Mouse (Mus musculus) cerebellum, adult 2 months (tissue): ENCODE data around the gene Ccr7. TPM values are rescaled to one million over a fixed set of nuclear protein-coding genes. Genes with fewer than 3 reads are reported as not detected.

Experiments used
- DNase-seq, 2 experiments: peaks; one replicate each; pipeline ENCODE4 v3.0.0; 2021
- H3K27ac ChIP-seq: fragments of 200-500 bp; 2 replicates; pipeline ENCODE4 v1.5.1; 2012; ENCODE audit warnings: low read length, control low read depth, inconsistent platforms; ENCODE audit not compliant: insufficient read depth
- H3K27me3 ChIP-seq: fragments of 200-500 bp; 2 replicates; pipeline ENCODE4 v1.6.1; 2012; ENCODE audit warnings: inconsistent platforms, mild to moderate bottlenecking, low read length, moderate library complexity; ENCODE audit not compliant: control insufficient read depth, insufficient read depth
- H3K4me1 ChIP-seq: fragments of 200-500 bp; 2 replicates; pipeline ENCODE4 v1.6.1; 2011; ENCODE audit warnings: low read length; ENCODE audit not compliant: control insufficient read depth, insufficient read depth
- H3K4me3 ChIP-seq: fragments of 200-500 bp; replicated peaks from 2 replicates; pipeline ENCODE3; 2011; ENCODE audit warnings: mild to moderate bottlenecking, low read depth, low read length, control low read depth; ENCODE audit not compliant: insufficient read depth
- CTCF ChIP-seq: fragments of 200-500 bp; IDR thresholded peaks from 2 replicates; pipeline ENCODE4 v1.5.1; 2011; ENCODE audit warnings: low read depth, mild to moderate bottlenecking, control low read depth, low read length, moderate library complexity, borderline replicate concordance; ENCODE audit not compliant: insufficient read depth
- POLR2A ChIP-seq: fragments of 200-500 bp; IDR thresholded peaks from 2 replicates; pipeline ENCODE4 v1.6.1; 2011; ENCODE audit warnings: low read length, control low read depth, borderline replicate concordance; ENCODE audit not compliant: insufficient read depth
- WGBS: fragments of 180-500 bp; shearing (Covaris S2); methylation state at CpG from one replicate; pipeline ENCODE4 v1.1.7; 2018; 5-methylcytosine and 5-hydroxymethylcytosine counted together
- polyA plus RNA-seq: library from polyadenylated mRNA; depleted of rRNA; stranded (reverse); fragments of >200 nt; gene quantifications from 2 replicates; pipeline ENCODE4 v1.2.3, GENCODE M21; 2012

Ccr7 gene
- polyA plus RNA-seq, 1 experiment = 0.11 TPM

DNA sequence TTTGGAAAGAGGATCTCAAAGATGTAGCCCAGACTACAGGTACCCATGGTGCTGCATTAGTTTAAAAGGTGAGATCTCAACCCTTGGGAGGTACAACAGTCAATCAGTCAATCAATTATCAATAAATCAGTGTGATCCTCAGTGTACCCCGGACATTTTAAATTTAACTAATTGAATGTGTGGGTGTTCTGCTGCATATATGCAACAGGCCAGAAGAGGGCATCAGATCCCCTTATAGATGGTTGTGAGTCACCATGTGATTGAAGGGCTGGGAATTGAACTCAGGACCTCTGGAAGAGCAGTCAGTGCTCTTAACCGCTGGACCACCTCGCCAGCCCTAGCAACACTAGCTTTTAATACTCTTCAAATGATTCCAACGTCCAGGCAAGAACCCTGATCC, 17.1 kb upstream of the Ccr7 start:
- TF ChIP-seq POLR2A (no peak), CTCF (no peak)
- DNase-seq = no peak
- no peaks in the 10 kb centered on the region for H3K27me3 ChIP-seq
- no peak overlapping the region for H3K4me3 ChIP-seq
- H3K27ac ChIP-seq = no peak overlapping the region
- 83% methylated on average over 4 of the region's 4 CpGs for WGBS
- H3K4me1 ChIP-seq = no peaks in the 10 kb centered on the region

DNA sequence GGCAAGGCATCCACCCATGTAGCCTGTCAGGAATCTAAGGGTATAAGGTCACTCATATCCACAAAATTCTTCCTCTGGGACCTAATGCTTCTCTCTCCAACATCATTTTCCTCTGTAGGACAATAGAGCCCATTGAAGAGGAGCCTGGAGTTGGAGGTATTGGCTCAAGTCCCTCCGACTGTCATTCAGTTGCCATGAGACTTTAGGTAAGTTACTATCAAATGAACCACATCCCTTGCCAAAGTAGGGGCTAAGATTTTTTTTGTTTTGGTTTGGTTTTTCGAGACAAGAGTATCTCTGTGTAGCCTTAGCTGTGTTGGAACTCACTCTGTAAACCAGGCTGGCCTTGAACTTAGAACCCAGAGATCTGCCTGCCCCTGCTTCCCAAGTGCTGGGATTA, 16.6 kb upstream of the Ccr7 start:
- no peak overlapping the region for H3K4me3 ChIP-seq
- TF ChIP-seq CTCF (no peak), POLR2A (no peak)
- no peaks in the 10 kb centered on the region for H3K4me1 ChIP-seq
- no peak overlapping the region for H3K27ac ChIP-seq
- WGBS = 67% methylated on average over 2 of the region's 2 CpGs
- no peaks in the 10 kb centered on the region for H3K27me3 ChIP-seq
- DNase-seq = no peak

DNA sequence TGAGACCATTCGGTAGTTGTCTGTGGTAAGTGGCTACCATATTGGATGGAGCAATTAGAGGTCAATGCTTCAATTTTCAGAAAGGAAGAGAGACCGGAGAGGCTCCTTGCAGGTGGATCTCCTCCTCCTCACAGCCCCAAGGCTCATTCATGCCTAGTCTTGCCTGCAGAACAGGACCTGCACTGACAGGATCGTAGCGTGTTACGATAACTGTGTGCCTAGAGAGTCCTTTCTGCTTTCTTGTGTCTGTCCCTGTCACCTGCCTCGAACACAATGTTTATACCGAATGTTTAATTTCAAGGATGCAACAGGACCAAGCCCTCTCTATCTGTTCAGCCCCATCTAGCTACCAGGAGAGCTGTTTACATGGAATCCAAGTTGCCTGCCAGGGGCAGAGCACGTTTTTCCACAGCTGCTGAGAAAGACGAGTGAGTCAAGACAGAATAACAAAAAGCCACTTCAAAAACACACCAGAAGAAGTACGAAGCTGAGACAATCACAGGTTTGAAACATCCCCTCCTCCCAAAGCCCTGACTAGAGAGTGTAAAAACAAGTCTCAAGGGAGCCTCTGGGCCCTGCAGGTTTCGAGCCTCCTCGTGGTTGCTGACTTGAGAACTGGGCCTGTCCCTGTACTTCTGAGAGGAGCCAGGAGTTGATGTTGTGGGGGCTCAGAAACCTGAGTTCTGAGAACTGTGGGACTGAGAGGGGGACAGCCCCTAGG, 15.8 kb upstream of the Ccr7 start:
- TF ChIP-seq CTCF (no peak), POLR2A (no peak)
- WGBS = 76% methylated on average over 12 of the region's 12 CpGs

DNA sequence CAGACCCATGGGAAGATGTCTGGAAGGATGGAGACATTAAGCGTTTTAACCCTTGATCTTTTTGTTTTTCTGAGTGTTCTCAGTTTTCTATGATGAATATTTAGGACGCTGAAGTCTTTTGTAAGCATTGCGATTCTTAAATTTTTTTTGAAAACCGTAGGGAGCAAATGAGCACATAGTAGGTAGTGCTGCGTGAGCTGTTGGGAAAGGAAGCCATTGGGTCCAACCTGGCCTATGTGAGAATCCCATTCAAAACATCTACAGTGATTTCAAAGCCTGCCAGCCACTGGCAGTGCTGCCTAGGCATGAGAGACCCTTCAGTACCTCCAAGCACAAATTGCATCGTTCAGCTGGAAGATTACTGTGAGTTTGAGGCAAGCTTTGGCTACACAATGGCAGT, 15.1 kb upstream of the Ccr7 start:
- TF ChIP-seq CTCF (no peak), POLR2A (no peak)
- WGBS = 93% methylated on average over 6 of the region's 6 CpGs
- H3K4me3 ChIP-seq = no peak overlapping the region
- no peak for DNase-seq
- no peak overlapping the region for H3K27ac ChIP-seq
- no peaks in the 10 kb centered on the region for H3K27me3 ChIP-seq
- H3K4me1 ChIP-seq = no peaks in the 10 kb centered on the region

More for the DNA sequence above, 15.8 kb upstream of the Ccr7 start:
- no peak for DNase-seq
- Histone ChIP-seq H3K4me3 (no peak overlapping the region), H3K27me3 (no peaks in the 10 kb centered on the region), H3K4me1 (no peaks in the 10 kb centered on the region), H3K27ac (no peak overlapping the region)

DNA sequence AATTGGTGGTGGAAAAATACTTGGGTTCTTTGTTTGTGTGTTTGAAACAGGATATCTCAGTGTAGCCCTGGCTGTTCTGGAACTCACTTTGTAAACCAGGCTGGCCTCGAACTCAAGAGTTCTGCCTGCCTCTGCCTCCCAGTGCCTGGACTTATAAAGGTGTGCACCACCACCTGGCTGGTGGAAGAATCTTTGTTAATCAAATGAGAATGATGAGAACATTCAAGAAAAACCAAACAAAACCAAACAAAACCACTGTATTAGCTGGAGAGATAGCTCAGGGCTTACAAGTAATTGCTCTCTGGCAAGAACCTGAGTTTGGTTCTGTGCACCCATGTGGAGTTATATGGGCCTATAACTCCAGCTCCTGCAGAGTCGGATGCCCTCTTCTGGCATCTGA, 14.6 kb upstream of the Ccr7 start:
- H3K27me3 ChIP-seq = no peaks in the 10 kb centered on the region
- H3K4me1 ChIP-seq = no peaks in the 10 kb centered on the region
- 88% methylated on average over 2 of the region's 2 CpGs for WGBS
- no peak overlapping the region for H3K4me3 ChIP-seq
- no peak for TF ChIP-seq CTCF
- no peak for TF ChIP-seq POLR2A
- DNase-seq = no peak
- H3K27ac ChIP-seq = no peak overlapping the region

DNA sequence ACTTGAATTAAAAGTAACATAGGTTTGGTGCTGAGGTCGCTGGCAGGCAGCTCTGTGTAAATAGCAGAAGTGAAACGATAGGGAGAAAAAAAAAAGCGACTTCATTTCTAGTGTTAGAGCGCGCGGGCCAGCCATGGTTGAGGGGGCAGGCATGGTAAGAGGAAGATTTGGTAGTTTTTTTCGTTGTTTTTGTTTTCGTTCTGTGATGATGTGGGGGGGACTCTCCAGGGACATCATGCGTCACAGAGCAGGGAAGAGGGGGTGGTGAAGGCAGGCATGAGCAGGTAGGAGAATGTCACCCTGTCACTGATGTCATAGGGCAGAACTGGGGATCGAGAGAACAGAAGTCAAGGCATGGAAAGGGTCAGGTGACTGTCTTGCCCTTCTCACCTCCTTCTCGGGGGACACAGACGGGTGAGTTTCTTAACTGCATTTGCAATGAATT, 13.2 kb upstream of the Ccr7 start:
- no peaks in the 10 kb centered on the region for H3K4me1 ChIP-seq
- no peak for DNase-seq
- no peak overlapping the region for H3K27ac ChIP-seq
- TF ChIP-seq POLR2A (no peak), CTCF (no peak)
- no peaks in the 10 kb centered on the region for H3K27me3 ChIP-seq
- 74% methylated on average over 12 of the region's 12 CpGs for WGBS
- no peak overlapping the region for H3K4me3 ChIP-seq

DNA sequence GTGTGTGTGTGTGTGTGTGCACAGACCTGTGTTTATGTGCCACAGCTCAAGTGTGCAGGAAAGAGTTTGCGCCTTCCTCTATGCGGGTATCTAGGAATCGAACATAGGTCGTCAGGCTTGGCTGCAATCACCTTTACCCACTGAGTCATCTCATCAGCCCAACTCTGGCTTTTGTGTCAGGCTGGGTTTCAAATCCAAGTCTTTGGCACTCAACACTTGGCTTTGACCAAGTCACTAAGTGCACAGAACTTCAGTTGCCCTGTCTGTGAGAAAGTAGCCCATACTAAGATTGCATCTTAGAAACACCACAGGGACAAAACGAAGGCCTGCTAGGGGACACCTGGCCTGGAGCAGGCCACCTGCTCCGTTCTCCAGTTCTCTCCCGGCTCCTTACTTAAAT, 12.7 kb upstream of the Ccr7 start:
- TF ChIP-seq CTCF (no peak), POLR2A (no peak)
- no peaks in the 10 kb centered on the region for H3K4me1 ChIP-seq
- no peaks in the 10 kb centered on the region for H3K27me3 ChIP-seq
- 89% methylated on average over 7 of the region's 7 CpGs for whole genome bisulfite sequencing
- no peak for DNase-seq
- no peak overlapping the region for H3K4me3 ChIP-seq
- no peak overlapping the region for H3K27ac ChIP-seq

DNA sequence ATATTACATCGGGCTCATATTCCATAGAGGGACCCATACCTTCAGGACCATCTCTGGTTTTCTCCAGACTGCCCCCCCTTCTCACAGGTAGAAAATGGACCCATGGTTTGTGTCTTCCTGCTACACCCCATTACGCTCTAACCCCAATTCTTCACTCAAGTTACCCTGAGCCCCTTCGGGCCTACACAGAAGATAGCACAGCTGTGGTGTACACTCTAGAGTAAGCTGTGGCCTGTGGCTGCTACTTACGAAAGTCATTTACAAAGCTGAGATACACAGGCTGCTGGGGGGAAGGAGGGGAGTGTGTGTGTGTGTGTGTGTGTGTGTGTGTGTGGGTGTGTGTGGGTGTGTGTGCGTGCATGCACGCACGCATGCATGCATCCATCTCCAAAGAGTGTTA, 11.4 kb upstream of the Ccr7 start:
- 92% methylated on average over 7 of the region's 7 CpGs for WGBS
- no peak for TF ChIP-seq CTCF
- no peak for TF ChIP-seq POLR2A
- no peak for DNase-seq
- Histone ChIP-seq H3K4me3 (no peak overlapping the region), H3K27me3 (no peaks in the 10 kb centered on the region), H3K27ac (no peak overlapping the region), H3K4me1 (no peaks in the 10 kb centered on the region)
